Mouse (Mus musculus): ENCODE results near the gene Ap4s1. TPM values are rescaled to one million over a fixed set of nuclear protein-coding genes. Genes with fewer than 3 reads are reported as not detected.
A peak's percentile ranks its signal among the peaks of the same experiment; 100 is the strongest.

The Ap4s1 gene
- polyA plus RNA-seq, 1 experiment from 2014 or later: 22.9 TPM

DNA sequence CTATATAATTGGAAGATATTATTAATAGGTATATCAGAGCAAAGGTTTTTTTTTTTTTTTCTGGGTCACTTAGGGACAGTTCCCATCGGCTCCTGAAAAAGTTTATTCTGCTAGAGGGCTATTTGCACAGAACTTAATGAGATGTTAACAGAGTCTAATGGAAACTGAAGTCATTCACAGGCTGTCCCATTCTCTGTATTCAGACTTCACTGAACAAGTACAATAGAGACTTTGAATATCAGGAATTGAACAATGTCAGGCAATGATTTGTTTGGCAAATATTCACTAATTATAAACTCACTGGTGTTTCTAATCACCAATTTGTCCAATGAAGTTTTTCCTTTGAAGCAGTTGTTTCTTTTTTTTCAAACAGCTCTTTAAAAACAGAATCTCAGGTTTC is 46.0 kb downstream of the Ap4s1 start:
- ATAC-seq (ENCODE audit: insufficient read depth, low FRiP score): no peak
- Histone ChIP-seq H3K27me3 (ENCODE audit: control insufficient read depth, insufficient read depth, low read length) (no peaks in the 10 kb centered on the region), H3K9me3 (replicated peaks; ENCODE audit: control insufficient read depth, low read length) (no peaks in the 10 kb centered on the region), H3K4me3 (replicated peaks; ENCODE audit: low read length) (no peak overlapping the region), H3K36me3 (ENCODE audit: control insufficient read depth, insufficient read depth, low read length) (no peaks in the 10 kb centered on the region), H3K4me2 (ENCODE audit: low read depth, low read length) (no peak overlapping the region), H3K9ac (ENCODE audit: low read length) (no peak overlapping the region), H3K27ac (ENCODE audit: low read length) (no peak overlapping the region), H3K4me1 (ENCODE audit: control insufficient read depth, insufficient read depth, low read length) (peaks cover 28% of the 10 kb centered on the region)
- WGBS: 46% methylated on average over 1 of the region's 1 CpGs

DNA sequence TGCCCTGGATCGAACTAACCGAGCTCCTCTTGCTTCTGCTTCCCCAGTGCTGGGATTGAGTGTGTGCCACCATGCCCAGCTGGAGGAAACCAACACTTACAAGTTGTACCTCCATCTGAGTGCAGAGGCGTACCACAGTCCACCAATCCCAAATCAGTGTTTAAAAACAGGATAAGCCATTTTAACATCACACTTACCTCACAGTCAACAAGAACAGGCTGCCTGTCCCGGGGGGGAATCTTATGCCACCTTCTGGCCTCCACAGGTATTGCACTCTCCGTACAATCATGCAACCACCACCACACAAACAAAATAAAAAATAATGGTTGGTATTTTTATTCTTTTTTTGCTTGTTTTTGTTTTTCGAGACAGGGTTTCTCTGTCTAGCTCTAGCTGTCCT is 50.9 kb downstream of the Ap4s1 start:
- ATAC-seq (ENCODE audit: insufficient read depth, low FRiP score): no peak
- WGBS: 86% methylated on average over 6 of the region's 6 CpGs
- no peak overlapping the region for H3K4me3 ChIP-seq (replicated peaks; ENCODE audit: low read length)
- H3K27me3 ChIP-seq (ENCODE audit: control insufficient read depth, insufficient read depth, low read length): no peaks in the 10 kb centered on the region
- H3K36me3 ChIP-seq (ENCODE audit: control insufficient read depth, insufficient read depth, low read length): peaks cover 22% of the 10 kb centered on the region; the same call in 1 of the 2 replicates
- no peaks in the 10 kb centered on the region for H3K4me1 ChIP-seq (ENCODE audit: control insufficient read depth, insufficient read depth, low read length)
- H3K9me3 ChIP-seq (replicated peaks; ENCODE audit: control insufficient read depth, low read length): no peaks in the 10 kb centered on the region
- no peak overlapping the region for H3K9ac ChIP-seq (ENCODE audit: low read length)
- no peak overlapping the region for H3K27ac ChIP-seq (ENCODE audit: low read length)
- H3K4me2 ChIP-seq (ENCODE audit: low read depth, low read length): no peak overlapping the region

DNA sequence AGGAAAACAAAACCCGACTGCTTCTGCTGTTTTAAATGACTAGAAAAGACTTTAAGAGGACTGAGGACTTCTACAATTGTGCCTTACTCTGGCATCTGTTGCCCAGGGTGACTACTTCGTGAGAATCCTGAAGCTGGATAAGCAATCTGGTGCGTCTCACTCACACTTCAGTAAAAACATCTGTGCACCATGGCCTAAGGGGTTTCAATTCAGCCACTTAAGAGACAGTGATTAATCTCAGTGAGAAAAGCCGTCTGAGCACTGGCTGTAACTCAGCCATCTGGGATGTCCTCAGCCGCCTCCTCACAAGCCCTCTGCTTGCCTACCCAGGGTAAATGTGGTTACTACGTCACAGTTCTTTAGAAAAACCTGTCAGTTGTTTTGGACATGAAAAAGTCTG is 54.1 kb downstream of the Ap4s1 start:
- no peak overlapping the region for H3K9ac ChIP-seq (ENCODE audit: low read length)
- no peak overlapping the region for H3K4me3 ChIP-seq (replicated peaks; ENCODE audit: low read length)
- no peaks in the 10 kb centered on the region for H3K4me1 ChIP-seq (ENCODE audit: control insufficient read depth, insufficient read depth, low read length)
- no peak overlapping the region for H3K27ac ChIP-seq (ENCODE audit: low read length)
- H3K4me2 ChIP-seq (ENCODE audit: low read depth, low read length): no peak overlapping the region
- H3K9me3 ChIP-seq (replicated peaks; ENCODE audit: control insufficient read depth, low read length): no peaks in the 10 kb centered on the region
- peaks cover 30% of the 10 kb centered on the region for H3K36me3 ChIP-seq (ENCODE audit: control insufficient read depth, insufficient read depth, low read length)
- H3K27me3 ChIP-seq (ENCODE audit: control insufficient read depth, insufficient read depth, low read length): no peaks in the 10 kb centered on the region
- ATAC-seq (ENCODE audit: insufficient read depth, low FRiP score): no peak
- 54% methylated on average over 6 of the region's 6 CpGs for WGBS

DNA sequence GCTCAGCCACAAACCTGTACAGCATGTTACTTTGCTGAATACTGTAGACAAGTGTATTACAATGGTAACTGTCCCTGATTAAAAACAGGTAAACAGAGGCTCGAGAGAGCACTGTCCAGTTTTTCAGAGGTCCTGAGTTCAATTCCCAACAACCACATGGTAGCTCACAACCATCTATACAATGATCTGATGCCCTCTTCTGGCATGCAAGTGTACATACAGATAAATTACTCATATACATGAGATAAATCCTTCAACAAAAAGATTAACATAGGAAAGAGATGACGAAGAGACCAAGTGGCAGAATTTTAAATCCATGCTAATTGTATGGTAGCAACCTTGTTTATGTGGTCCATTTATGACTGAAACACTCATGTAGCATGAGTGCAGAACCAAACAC is 56.5 kb downstream of the Ap4s1 start:
- Histone ChIP-seq H3K9me3 (replicated peaks; ENCODE audit: control insufficient read depth, low read length) (no peaks in the 10 kb centered on the region), H3K27me3 (ENCODE audit: control insufficient read depth, insufficient read depth, low read length) (no peaks in the 10 kb centered on the region), H3K27ac (ENCODE audit: low read length) (no peak overlapping the region), H3K36me3 (ENCODE audit: control insufficient read depth, insufficient read depth, low read length) (peaks cover 42% of the 10 kb centered on the region), H3K4me3 (replicated peaks; ENCODE audit: low read length) (no peak overlapping the region), H3K9ac (ENCODE audit: low read length) (no peak overlapping the region), H3K4me2 (ENCODE audit: low read depth, low read length) (no peak overlapping the region), H3K4me1 (ENCODE audit: control insufficient read depth, insufficient read depth, low read length) (no peaks in the 10 kb centered on the region)
- WGBS: 78% methylated on average over 2 of the region's 2 CpGs
- ATAC-seq (ENCODE audit: insufficient read depth, low FRiP score): no peak

DNA sequence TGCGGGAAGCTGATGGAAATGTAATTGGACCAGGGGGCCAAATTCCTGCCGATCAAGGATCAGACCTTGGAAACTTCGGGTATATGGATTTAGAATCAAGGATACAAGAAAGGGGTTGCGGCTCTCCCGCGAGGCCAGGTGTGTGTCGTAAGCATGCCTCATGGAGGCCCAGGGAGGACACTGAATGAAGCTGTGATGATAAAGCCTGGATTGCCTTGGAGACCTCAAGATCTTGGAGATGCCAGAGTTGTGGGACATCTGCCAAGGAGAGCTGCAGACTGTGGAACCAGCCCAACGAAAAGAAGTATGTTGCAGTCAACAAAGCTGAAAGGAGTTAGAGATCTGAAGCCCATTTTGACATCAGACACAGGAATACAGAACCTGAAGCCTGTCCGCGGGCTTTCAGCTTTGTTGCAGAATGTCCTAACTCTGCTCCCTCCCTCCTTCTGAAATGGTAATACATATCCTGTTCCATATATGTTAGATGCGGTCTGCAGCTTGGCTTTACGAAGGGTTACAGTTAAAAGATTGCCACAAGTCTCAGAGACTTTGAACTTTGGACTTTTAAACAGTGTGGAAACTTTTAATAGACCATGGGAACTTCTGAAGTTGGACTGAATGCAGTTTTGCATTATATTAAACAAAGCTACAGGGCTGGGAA is 65.2 kb downstream of the Ap4s1 start:
- Histone ChIP-seq H3K27ac (ENCODE audit: low read length) (0 out of 2 replicates have a peak overlapping the region, but pooled peaks have one; percentile 48), H3K4me3 (replicated peaks; ENCODE audit: low read length) (no peak overlapping the region), H3K36me3 (ENCODE audit: control insufficient read depth, insufficient read depth, low read length) (peaks cover 35% of the 10 kb centered on the region), H3K4me2 (ENCODE audit: low read depth, low read length) (no peak overlapping the region), H3K4me1 (ENCODE audit: control insufficient read depth, insufficient read depth, low read length) (no peaks in the 10 kb centered on the region), H3K9me3 (replicated peaks; ENCODE audit: control insufficient read depth, low read length) (no peaks in the 10 kb centered on the region), H3K27me3 (ENCODE audit: control insufficient read depth, insufficient read depth, low read length) (no peaks in the 10 kb centered on the region), H3K9ac (ENCODE audit: low read length) (no peak overlapping the region)
- 92% methylated on average over 12 of the region's 12 CpGs for WGBS
- no peak for ATAC-seq (ENCODE audit: insufficient read depth, low FRiP score)

DNA sequence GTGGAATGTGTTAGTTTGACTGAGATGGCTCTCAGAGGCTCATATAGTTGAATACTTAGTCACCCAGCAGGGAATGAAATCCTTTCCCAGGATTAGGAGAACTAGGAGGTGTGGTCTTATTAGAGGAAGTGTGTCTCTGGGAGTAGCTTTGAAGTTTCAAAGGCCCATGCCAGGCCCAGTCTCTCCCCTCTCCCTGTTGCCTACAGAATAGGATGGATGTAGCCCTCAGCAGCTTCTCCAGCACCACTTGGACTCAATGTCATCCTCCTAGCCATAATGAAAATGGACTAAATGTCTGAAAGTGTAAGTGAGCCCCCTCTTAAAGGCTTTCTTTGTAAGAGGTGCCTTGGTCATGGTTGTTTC is 65.7 kb downstream of the Ap4s1 start:
- peak overlapping the region; percentile 48 for H3K27ac ChIP-seq (ENCODE audit: low read length)
- no peaks in the 10 kb centered on the region for H3K9me3 ChIP-seq (replicated peaks; ENCODE audit: control insufficient read depth, low read length)
- no peak overlapping the region for H3K4me2 ChIP-seq (ENCODE audit: low read depth, low read length)
- H3K27me3 ChIP-seq (ENCODE audit: control insufficient read depth, insufficient read depth, low read length): no peaks in the 10 kb centered on the region
- no peaks in the 10 kb centered on the region for H3K4me1 ChIP-seq (ENCODE audit: control insufficient read depth, insufficient read depth, low read length)
- ATAC-seq (ENCODE audit: insufficient read depth, low FRiP score): no peak
- H3K4me3 ChIP-seq (replicated peaks; ENCODE audit: low read length): no peak overlapping the region
- H3K9ac ChIP-seq (ENCODE audit: low read length): no peak overlapping the region
- H3K36me3 ChIP-seq (ENCODE audit: control insufficient read depth, insufficient read depth, low read length): peaks cover 30% of the 10 kb centered on the region

DNA sequence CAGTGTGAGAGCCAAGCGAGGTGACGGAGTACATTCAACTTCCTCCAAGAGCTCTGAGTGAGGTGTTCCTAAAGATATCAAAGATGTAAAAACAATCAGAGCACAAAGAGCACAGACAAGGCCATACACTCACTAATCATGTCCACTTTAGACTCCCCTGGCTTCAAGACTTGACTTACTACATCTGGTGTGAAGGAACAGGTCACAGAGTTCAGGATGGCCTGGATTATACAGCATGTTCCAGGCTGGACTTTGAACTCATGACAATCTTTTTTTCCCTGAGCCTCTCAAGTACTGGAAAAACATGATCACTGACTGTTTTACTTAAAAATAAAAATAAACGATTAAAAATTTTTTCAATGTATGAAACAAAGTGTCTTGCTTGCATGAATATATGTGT is 68.5 kb downstream of the Ap4s1 start:
- no peak for ATAC-seq (ENCODE audit: insufficient read depth, low FRiP score)
- WGBS: 90% methylated on average over 3 of the region's 3 CpGs
- no peaks in the 10 kb centered on the region for H3K4me1 ChIP-seq (ENCODE audit: control insufficient read depth, insufficient read depth, low read length)
- H3K4me2 ChIP-seq (ENCODE audit: low read depth, low read length): no peak overlapping the region
- no peaks in the 10 kb centered on the region for H3K9me3 ChIP-seq (replicated peaks; ENCODE audit: control insufficient read depth, low read length)
- no peaks in the 10 kb centered on the region for H3K27me3 ChIP-seq (ENCODE audit: control insufficient read depth, insufficient read depth, low read length)
- no peak overlapping the region for H3K27ac ChIP-seq (ENCODE audit: low read length)
- no peak overlapping the region for H3K9ac ChIP-seq (ENCODE audit: low read length)
- H3K36me3 ChIP-seq (ENCODE audit: control insufficient read depth, insufficient read depth, low read length): peaks cover 30% of the 10 kb centered on the region
- no peak overlapping the region for H3K4me3 ChIP-seq (replicated peaks; ENCODE audit: low read length)

DNA sequence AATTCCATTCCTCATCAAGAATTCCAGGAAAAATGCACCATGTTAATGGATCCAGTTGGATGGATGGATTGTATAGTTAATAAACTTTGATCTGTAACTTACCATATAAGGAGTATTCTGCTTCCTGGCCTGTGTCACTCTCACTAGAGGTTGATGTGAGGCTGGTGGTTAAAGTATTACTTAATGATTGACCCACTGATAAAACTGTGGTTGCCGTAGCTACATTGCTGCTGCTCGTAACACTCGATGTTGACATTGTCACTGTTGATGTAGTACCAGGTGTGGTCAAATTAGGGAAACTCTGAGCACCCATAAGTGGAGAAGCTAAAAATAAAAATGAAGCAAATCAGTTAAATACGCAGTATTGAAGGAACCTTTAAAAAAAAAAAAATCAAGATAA is 76.6 kb downstream of the Ap4s1 start:
- Histone ChIP-seq H3K4me2 (ENCODE audit: low read depth, low read length) (no peak overlapping the region), H3K9ac (ENCODE audit: low read length) (no peak overlapping the region), H3K27ac (ENCODE audit: low read length) (no peak overlapping the region), H3K36me3 (ENCODE audit: control insufficient read depth, insufficient read depth, low read length) (peaks cover 30% of the 10 kb centered on the region), H3K27me3 (ENCODE audit: control insufficient read depth, insufficient read depth, low read length) (no peaks in the 10 kb centered on the region), H3K9me3 (replicated peaks; ENCODE audit: control insufficient read depth, low read length) (no peaks in the 10 kb centered on the region), H3K4me3 (replicated peaks; ENCODE audit: low read length) (no peak overlapping the region), H3K4me1 (ENCODE audit: control insufficient read depth, insufficient read depth, low read length) (no peaks in the 10 kb centered on the region)
- WGBS: 73% methylated on average over 4 of the region's 4 CpGs
- peak; percentile 66; the same call in 1 of the 2 replicates for ATAC-seq (ENCODE audit: insufficient read depth, low FRiP score)

DNA sequence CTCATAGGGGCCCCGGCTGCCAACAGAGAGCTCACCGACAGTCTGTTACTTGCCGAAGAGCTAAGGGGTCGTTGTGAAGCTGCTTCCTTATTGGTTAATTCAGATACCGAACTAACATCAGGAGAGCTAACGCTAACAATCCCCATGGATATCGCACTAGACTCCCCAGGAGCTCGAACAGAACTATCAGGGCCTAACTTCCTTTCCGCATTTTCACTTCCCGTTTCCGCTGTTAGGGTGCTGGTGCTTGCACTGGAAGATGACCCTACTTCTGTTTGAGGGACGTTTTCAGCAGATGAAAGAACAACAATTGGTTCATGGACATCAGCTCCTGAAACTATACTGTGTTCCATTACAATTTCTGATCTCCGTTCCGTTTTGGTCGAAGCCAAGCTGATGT is 77.9 kb downstream of the Ap4s1 start:
- Histone ChIP-seq H3K9me3 (replicated peaks; ENCODE audit: control insufficient read depth, low read length) (no peaks in the 10 kb centered on the region), H3K4me1 (ENCODE audit: control insufficient read depth, insufficient read depth, low read length) (no peaks in the 10 kb centered on the region), H3K9ac (ENCODE audit: low read length) (no peak overlapping the region), H3K27me3 (ENCODE audit: control insufficient read depth, insufficient read depth, low read length) (no peaks in the 10 kb centered on the region), H3K27ac (ENCODE audit: low read length) (no peak overlapping the region), H3K36me3 (ENCODE audit: control insufficient read depth, insufficient read depth, low read length) (peaks cover 25% of the 10 kb centered on the region), H3K4me3 (replicated peaks; ENCODE audit: low read length) (no peak overlapping the region), H3K4me2 (ENCODE audit: low read depth, low read length) (no peak overlapping the region)
- WGBS: 94% methylated on average over 15 of the region's 15 CpGs
- no peak for ATAC-seq (ENCODE audit: insufficient read depth, low FRiP score)
